Mouse (Mus musculus): ENCODE measurements around the gene Utp11. TPM values are rescaled to one million over a fixed set of nuclear protein-coding genes. Genes with fewer than 3 reads are reported as not detected.

The Utp11 gene
- polyA plus RNA-seq, 1 experiment from 2014 or later: 49.2 TPM

GRCm38 (mm10) chr4:124632856-124633255 is 60.5 kb downstream of the Utp11 start:
- H3K9ac ChIP-seq (ENCODE audit: low read length): no peak overlapping the region
- ATAC-seq (replicated peaks; ENCODE audit: extremely low read depth, insufficient read depth, low FRiP score): no peak
- no peaks in the 10 kb centered on the region for H3K36me3 ChIP-seq (ENCODE audit: control insufficient read depth, insufficient read depth)
- H3K4me2 ChIP-seq (ENCODE audit: low read depth, low read length): no peak overlapping the region
- H3K4me3 ChIP-seq (ENCODE audit: low read length): no peak overlapping the region
- no peaks in the 10 kb centered on the region for H3K9me3 ChIP-seq (replicated peaks; ENCODE audit: control insufficient read depth, low read length)
- no peak overlapping the region for H3K27ac ChIP-seq (ENCODE audit: low read length)
- no peaks in the 10 kb centered on the region for H3K4me1 ChIP-seq (ENCODE audit: control insufficient read depth, insufficient read depth, low read length)
- H3K27me3 ChIP-seq (ENCODE audit: control insufficient read depth, insufficient read depth, low read length): peaks cover 11% of the 10 kb centered on the region
- 62% methylated on average over 10 of the region's 10 CpGs for WGBS

DNA sequence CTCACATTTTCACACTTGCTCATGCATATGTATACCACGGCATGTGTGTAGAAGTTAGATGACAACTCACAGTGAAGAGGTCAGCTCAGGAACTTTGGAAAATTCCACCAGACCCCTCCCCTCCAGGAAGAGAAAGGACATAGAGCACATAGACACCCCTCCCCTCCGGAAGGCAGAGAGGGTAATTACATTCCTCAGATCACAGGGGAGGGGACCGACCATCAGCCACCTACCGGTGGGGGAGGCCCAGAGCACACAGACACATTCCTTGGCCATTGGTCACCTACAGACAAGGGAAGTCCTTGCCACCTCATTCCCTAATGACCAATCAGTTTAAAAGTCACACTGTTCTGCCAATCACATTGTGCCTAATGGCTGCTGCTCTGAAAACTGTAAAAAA is 61.9 kb downstream of the Utp11 start:
- Histone ChIP-seq H3K4me2 (ENCODE audit: low read depth, low read length) (no peak overlapping the region), H3K9me3 (replicated peaks; ENCODE audit: control insufficient read depth, low read length) (no peaks in the 10 kb centered on the region), H3K4me3 (ENCODE audit: low read length) (no peak overlapping the region), H3K36me3 (ENCODE audit: control insufficient read depth, insufficient read depth) (no peaks in the 10 kb centered on the region), H3K27ac (ENCODE audit: low read length) (no peak overlapping the region), H3K9ac (ENCODE audit: low read length) (no peak overlapping the region), H3K4me1 (ENCODE audit: control insufficient read depth, insufficient read depth, low read length) (no peaks in the 10 kb centered on the region), H3K27me3 (ENCODE audit: control insufficient read depth, insufficient read depth, low read length) (peaks cover 11% of the 10 kb centered on the region)
- ATAC-seq (replicated peaks; ENCODE audit: extremely low read depth, insufficient read depth, low FRiP score): no peak
- WGBS: 39% methylated on average over 4 of the region's 4 CpGs

MicroRNAs within 50 kb of the gene (microRNA counts, 519-probe panel; counts per million panel counts)
- microRNA mmu-miR-697: 1,193 counts per million, percentile 6 among the panel's probes with 10 or more counts

Small RNAs within 50 kb of the gene (microRNA-seq; reads per million reads assigned to microRNA genes)
- gene Gm24721 (not detected), gene Mir697 (not detected)

Other genes starting within 250 kb of the Utp11 start
- 0.17 TPM in 1 of 2 replicates, not detected in the other for gene 3100002H09Rik, start 82.8 kb downstream of the Utp11 start, polyA plus RNA-seq (2015; fragmentation: Nextera tagmentation; extraction: Ambion mirVana)
- gene Pou3f1, start 36.8 kb downstream of the Utp11 start, polyA plus RNA-seq (2015; fragmentation: Nextera tagmentation; extraction: Ambion mirVana): 0.15 and 0.17 TPM in 2 replicates
- 3.8 and 5.0 TPM in 2 replicates for gene Fhl3, start 7.1 kb upstream of the Utp11 start, polyA plus RNA-seq (2015; fragmentation: Nextera tagmentation; extraction: Ambion mirVana)
- gene Sf3a3, start 21.2 kb upstream of the Utp11 start, polyA plus RNA-seq (2015; fragmentation: Nextera tagmentation; extraction: Ambion mirVana): 77.7 and 95.1 TPM in 2 replicates
- 16.3 and 16.8 TPM in 2 replicates for gene Inpp5b, start 48.2 kb upstream of the Utp11 start, polyA plus RNA-seq (2015; fragmentation: Nextera tagmentation; extraction: Ambion mirVana)
- 11.5 and 13.0 TPM in 2 replicates for gene Mtf1, start 108.5 kb upstream of the Utp11 start, polyA plus RNA-seq (2015; fragmentation: Nextera tagmentation; extraction: Ambion mirVana)
- gene Yrdc, start 157.1 kb upstream of the Utp11 start, polyA plus RNA-seq (2015; fragmentation: Nextera tagmentation; extraction: Ambion mirVana): 22.3 and 22.6 TPM in 2 replicates
- 40.0 and 40.8 TPM in 2 replicates for gene 1110065P20Rik, start 157.6 kb upstream of the Utp11 start, polyA plus RNA-seq (2015; fragmentation: Nextera tagmentation; extraction: Ambion mirVana)
- gene Maneal, start 168.6 kb upstream of the Utp11 start, polyA plus RNA-seq (2015; fragmentation: Nextera tagmentation; extraction: Ambion mirVana): 0.07 and 0.29 TPM in 2 replicates
- gene Epha10, start 187.3 kb upstream of the Utp11 start, polyA plus RNA-seq (2015; fragmentation: Nextera tagmentation; extraction: Ambion mirVana): 0.03 TPM in 1 of 2 replicates, not detected in the other
- gene 9930104L06Rik, start 243.4 kb upstream of the Utp11 start, polyA plus RNA-seq (2015; fragmentation: Nextera tagmentation; extraction: Ambion mirVana): 8.8 and 10.3 TPM in 2 replicates
- 117 and 122 TPM in 2 replicates for gene Cdca8, start 245.7 kb upstream of the Utp11 start, polyA plus RNA-seq (2015; fragmentation: Nextera tagmentation; extraction: Ambion mirVana)